Mouse (Mus musculus): ENCODE data around the gene Lrrc75a.

DNA sequence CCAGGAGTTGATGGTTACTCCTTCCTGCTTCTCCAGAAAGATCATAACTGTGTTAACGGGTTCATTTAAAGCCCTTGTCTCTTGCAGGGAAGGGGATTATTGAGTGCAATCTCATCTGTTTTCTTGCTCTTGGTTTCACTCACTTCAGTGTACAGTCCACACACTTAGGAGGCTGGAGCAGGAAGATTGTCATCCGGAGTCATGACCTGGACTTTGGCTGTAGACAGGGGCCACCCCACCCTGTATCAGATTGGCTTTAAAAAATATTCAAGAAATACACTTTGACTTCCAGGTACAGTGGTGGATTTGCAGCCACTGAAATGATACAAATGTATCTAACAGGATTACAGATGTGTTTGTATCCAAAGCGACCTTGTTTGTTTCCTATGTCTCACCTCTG lies 43.3 kb upstream of the Lrrc75a start:
- TF ChIP-seq POLR2A (IDR thresholded peaks at IDR 0.05; ENCODE audit: insufficient read depth, low read depth, low read length) (no peak), CTCF (IDR thresholded peaks at IDR 0.05; ENCODE audit: insufficient read depth, low read depth, low read length) (no peak)
